Mouse (Mus musculus): ENCODE measurements around the gene Cd300lf. TPM values are rescaled to one million over a fixed set of nuclear protein-coding genes. Genes with fewer than 3 reads are reported as not detected.

The Cd300lf gene
- polyA plus RNA-seq (2015; fragmentation: Illumina TruSeq; extraction: RNeasy Lipid Tissue Mini Kit (QIAGEN cat#74804); ENCODE audit: insufficient read depth, low read depth, low replicate concordance), result not detected

GRCm38 (mm10) chr11:115133800-115134199, at the start of gene Cd300lf:
TSS of gene Cd300lf (minus strand) at chr11:115133992.

DNA sequence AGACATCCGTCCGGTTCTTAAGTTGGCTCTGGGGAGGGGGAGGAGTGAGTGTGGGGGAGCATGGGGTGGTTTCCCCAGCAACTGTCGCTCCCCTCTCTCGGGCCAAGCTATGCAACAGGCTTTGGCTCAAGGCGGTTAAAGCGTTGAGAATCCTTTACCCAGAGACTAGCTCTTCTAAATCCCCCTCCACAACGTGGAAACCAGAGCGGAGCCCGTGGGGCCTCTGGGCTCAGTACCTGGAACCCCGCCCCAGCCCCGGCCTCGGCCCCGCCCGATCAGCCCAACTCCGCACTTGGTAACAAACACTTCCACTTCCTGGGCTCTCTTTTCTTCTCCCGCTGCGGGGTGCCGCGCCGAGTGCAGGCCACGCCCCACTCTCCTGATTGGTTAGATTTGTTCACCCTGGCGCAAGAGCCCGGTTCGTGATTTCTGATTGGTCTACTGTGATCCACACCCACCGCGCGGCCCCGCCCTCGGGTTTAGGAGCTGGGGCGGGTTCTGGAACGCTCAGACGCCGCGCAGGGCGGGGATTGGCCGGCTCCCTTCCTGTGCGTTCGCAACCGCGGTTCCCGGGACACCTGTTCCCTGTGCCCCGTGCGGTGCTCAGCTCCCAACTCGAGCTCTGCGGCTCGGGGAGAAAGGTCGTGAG, 29.2 kb upstream of the Cd300lf start, which contains the start of gene Slc9a3r1:
Slc9a3r1 (plus strand) TSS at position 510 of the 649 bp plus-strand sequence.

DNA sequence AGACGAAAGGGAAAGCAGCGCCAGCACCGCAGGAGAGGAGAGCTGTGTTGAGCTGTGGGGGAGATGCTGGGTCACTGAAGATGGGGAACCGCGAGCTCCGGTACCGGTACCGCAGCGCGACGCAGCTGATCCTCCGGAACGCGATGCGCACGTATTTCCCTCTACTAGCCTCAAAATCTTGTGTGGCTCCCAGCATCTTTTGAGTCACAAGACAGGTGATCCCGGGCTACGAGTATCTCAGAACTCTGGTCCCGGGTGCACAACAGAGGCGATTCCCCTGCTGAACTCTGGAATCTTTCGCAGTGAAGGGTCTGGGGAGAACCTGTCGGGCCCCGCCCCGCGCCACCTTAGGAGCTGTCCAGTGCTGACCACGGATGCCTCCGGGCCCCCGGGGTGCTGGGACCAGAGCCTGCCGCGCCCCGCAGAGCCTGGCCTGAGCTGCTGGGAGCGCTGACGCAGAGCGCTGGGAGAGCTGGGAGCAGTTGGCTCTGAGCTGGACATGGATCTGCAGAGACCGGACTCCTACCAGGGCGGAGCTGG, 42.4 kb downstream of the Cd300lf start, which contains the start of gene Rab37:
Rab37 (plus strand) TSS at position 70 of the 540 bp plus-strand sequence.

Other genes starting within 250 kb of the Cd300lf start
- 0.55 TPM for gene Cd300a, start 244.0 kb downstream of the Cd300lf start, polyA plus RNA-seq (2015; fragmentation: Illumina TruSeq; extraction: RNeasy Lipid Tissue Mini Kit (QIAGEN cat#74804); ENCODE audit: insufficient read depth, low read depth, low replicate concordance)
- 0.37 TPM for gene Cd300lb, start 199.6 kb downstream of the Cd300lf start, polyA plus RNA-seq (2015; fragmentation: Illumina TruSeq; extraction: RNeasy Lipid Tissue Mini Kit (QIAGEN cat#74804); ENCODE audit: insufficient read depth, low read depth, low replicate concordance)
- not detected for gene Cd300c, start 164.8 kb downstream of the Cd300lf start, polyA plus RNA-seq (2015; fragmentation: Illumina TruSeq; extraction: RNeasy Lipid Tissue Mini Kit (QIAGEN cat#74804); ENCODE audit: insufficient read depth, low read depth, low replicate concordance)
- gene Cd300ld, start 144.1 kb downstream of the Cd300lf start, polyA plus RNA-seq (2015; fragmentation: Illumina TruSeq; extraction: RNeasy Lipid Tissue Mini Kit (QIAGEN cat#74804); ENCODE audit: insufficient read depth, low read depth, low replicate concordance), result 1.6 TPM
- 1.2 TPM for gene Cd300c2, start 132.1 kb downstream of the Cd300lf start, polyA plus RNA-seq (2015; fragmentation: Illumina TruSeq; extraction: RNeasy Lipid Tissue Mini Kit (QIAGEN cat#74804); ENCODE audit: insufficient read depth, low read depth, low replicate concordance)
- gene Cd300ld2, start 117.8 kb downstream of the Cd300lf start, polyA plus RNA-seq (2015; fragmentation: Illumina TruSeq; extraction: RNeasy Lipid Tissue Mini Kit (QIAGEN cat#74804); ENCODE audit: insufficient read depth, low read depth, low replicate concordance), result not detected
- gene Cd300ld4, start 107.0 kb downstream of the Cd300lf start, polyA plus RNA-seq (2015; fragmentation: Illumina TruSeq; extraction: RNeasy Lipid Tissue Mini Kit (QIAGEN cat#74804); ENCODE audit: insufficient read depth, low read depth, low replicate concordance), result not detected
- gene Cd300ld5, start 96.2 kb downstream of the Cd300lf start, polyA plus RNA-seq (2015; fragmentation: Illumina TruSeq; extraction: RNeasy Lipid Tissue Mini Kit (QIAGEN cat#74804); ENCODE audit: insufficient read depth, low read depth, low replicate concordance), result 1.3 TPM
- gene Cd300ld3, start 85.6 kb downstream of the Cd300lf start, polyA plus RNA-seq (2015; fragmentation: Illumina TruSeq; extraction: RNeasy Lipid Tissue Mini Kit (QIAGEN cat#74804); ENCODE audit: insufficient read depth, low read depth, low replicate concordance), result 3.8 TPM
- gene Cd300e, start 71.8 kb downstream of the Cd300lf start, polyA plus RNA-seq (2015; fragmentation: Illumina TruSeq; extraction: RNeasy Lipid Tissue Mini Kit (QIAGEN cat#74804); ENCODE audit: insufficient read depth, low read depth, low replicate concordance), result not detected
- gene Rab37, start 42.6 kb downstream of the Cd300lf start, polyA plus RNA-seq (2015; fragmentation: Illumina TruSeq; extraction: RNeasy Lipid Tissue Mini Kit (QIAGEN cat#74804); ENCODE audit: insufficient read depth, low read depth, low replicate concordance), result 6.0 TPM
- gene Slc9a3r1, start 29.3 kb upstream of the Cd300lf start, polyA plus RNA-seq (2015; fragmentation: Illumina TruSeq; extraction: RNeasy Lipid Tissue Mini Kit (QIAGEN cat#74804); ENCODE audit: insufficient read depth, low read depth, low replicate concordance), result 15.3 TPM
- 2.5 TPM for gene Tmem104, start 53.5 kb upstream of the Cd300lf start, polyA plus RNA-seq (2015; fragmentation: Illumina TruSeq; extraction: RNeasy Lipid Tissue Mini Kit (QIAGEN cat#74804); ENCODE audit: insufficient read depth, low read depth, low replicate concordance)
- gene Nat9, start 53.9 kb upstream of the Cd300lf start, polyA plus RNA-seq (2015; fragmentation: Illumina TruSeq; extraction: RNeasy Lipid Tissue Mini Kit (QIAGEN cat#74804); ENCODE audit: insufficient read depth, low read depth, low replicate concordance), result 12.4 TPM
- 0.48 TPM for gene Grin2c, start 133.3 kb upstream of the Cd300lf start, polyA plus RNA-seq (2015; fragmentation: Illumina TruSeq; extraction: RNeasy Lipid Tissue Mini Kit (QIAGEN cat#74804); ENCODE audit: insufficient read depth, low read depth, low replicate concordance)
- 10.5 TPM for gene Fdxr, start 143.1 kb upstream of the Cd300lf start, polyA plus RNA-seq (2015; fragmentation: Illumina TruSeq; extraction: RNeasy Lipid Tissue Mini Kit (QIAGEN cat#74804); ENCODE audit: insufficient read depth, low read depth, low replicate concordance)
- 3.3 TPM for gene Fads6, start 163.7 kb upstream of the Cd300lf start, polyA plus RNA-seq (2015; fragmentation: Illumina TruSeq; extraction: RNeasy Lipid Tissue Mini Kit (QIAGEN cat#74804); ENCODE audit: insufficient read depth, low read depth, low replicate concordance)
- gene Otop2, start 173.2 kb upstream of the Cd300lf start, polyA plus RNA-seq (2015; fragmentation: Illumina TruSeq; extraction: RNeasy Lipid Tissue Mini Kit (QIAGEN cat#74804); ENCODE audit: insufficient read depth, low read depth, low replicate concordance), result not detected
- not detected for gene Ush1g, start 188.0 kb upstream of the Cd300lf start, polyA plus RNA-seq (2015; fragmentation: Illumina TruSeq; extraction: RNeasy Lipid Tissue Mini Kit (QIAGEN cat#74804); ENCODE audit: insufficient read depth, low read depth, low replicate concordance)
- gene Otop3, start 200.7 kb upstream of the Cd300lf start, polyA plus RNA-seq (2015; fragmentation: Illumina TruSeq; extraction: RNeasy Lipid Tissue Mini Kit (QIAGEN cat#74804); ENCODE audit: insufficient read depth, low read depth, low replicate concordance), result not detected
- gene Hid1, start 233.8 kb upstream of the Cd300lf start, polyA plus RNA-seq (2015; fragmentation: Illumina TruSeq; extraction: RNeasy Lipid Tissue Mini Kit (QIAGEN cat#74804); ENCODE audit: insufficient read depth, low read depth, low replicate concordance), result 44.2 TPM
- gene Cdr2l, start 247.9 kb upstream of the Cd300lf start, polyA plus RNA-seq (2015; fragmentation: Illumina TruSeq; extraction: RNeasy Lipid Tissue Mini Kit (QIAGEN cat#74804); ENCODE audit: insufficient read depth, low read depth, low replicate concordance), result 2.5 TPM